Mouse (Mus musculus): ENCODE results near the gene Phactr1.
"Not testable (repeated sequence)": the region's sequence is repeated elsewhere in the genome, so short reads cannot be mapped to it uniquely, and the experiment has no call there.

Gene Phactr1

GRCm38 (mm10) chr13:42929529-42930235, 249.3 kb downstream of the Phactr1 start:
- no peak for DNase-seq (ENCODE audit: low spot score)

GRCm38 (mm10) chr13:42932046-42932445, 251.6 kb downstream of the Phactr1 start:
- no peak for DNase-seq (ENCODE audit: low spot score)

GRCm38 (mm10) chr13:42934538-42935126, 254.2 kb downstream of the Phactr1 start:
- DNase-seq (ENCODE audit: low spot score): peak; percentile 18

- DNase-seq (ENCODE audit: low spot score): no peak
These were observed 257.4 kb downstream of the Phactr1 start for GRCm38 (mm10) chr13:42937871-42938270.

- DNase-seq (ENCODE audit: low spot score): no peak
These were observed 257.9 kb downstream of the Phactr1 start for GRCm38 (mm10) chr13:42938346-42938745.

- no peak for DNase-seq (ENCODE audit: low spot score)
These were observed 259.8 kb downstream of the Phactr1 start for GRCm38 (mm10) chr13:42940271-42940670.

- no peak for DNase-seq (ENCODE audit: low spot score)
These were observed 263.7 kb downstream of the Phactr1 start for GRCm38 (mm10) chr13:42944106-42944505.

- not testable (repeated sequence) for DNase-seq (ENCODE audit: low spot score)
These were observed 264.8 kb downstream of the Phactr1 start for GRCm38 (mm10) chr13:42945201-42945600.

- DNase-seq (ENCODE audit: low spot score): no peak
These were observed 268.4 kb downstream of the Phactr1 start for GRCm38 (mm10) chr13:42948717-42949265.

- no peak for DNase-seq (ENCODE audit: low spot score)
These were observed 268.9 kb downstream of the Phactr1 start for GRCm38 (mm10) chr13:42949336-42949735.

- DNase-seq (ENCODE audit: low spot score): no peak
These were observed 269.6 kb downstream of the Phactr1 start for GRCm38 (mm10) chr13:42950056-42950455.

- no peak for DNase-seq (ENCODE audit: low spot score)
These were observed 271.8 kb downstream of the Phactr1 start for GRCm38 (mm10) chr13:42952037-42952721.

GRCm38 (mm10) chr13:42953071-42953470, 272.6 kb downstream of the Phactr1 start:
- DNase-seq (ENCODE audit: low spot score): no peak

GRCm38 (mm10) chr13:42954116-42954515, 273.7 kb downstream of the Phactr1 start:
- no peak for DNase-seq (ENCODE audit: low spot score)

GRCm38 (mm10) chr13:42956327-42956726, 275.9 kb downstream of the Phactr1 start:
- no peak for DNase-seq (ENCODE audit: low spot score)

GRCm38 (mm10) chr13:42957856-42958255, 277.4 kb downstream of the Phactr1 start:
- no peak for DNase-seq (ENCODE audit: low spot score)

GRCm38 (mm10) chr13:42958867-42959266, 278.4 kb downstream of the Phactr1 start:
- DNase-seq (ENCODE audit: low spot score): no peak

- DNase-seq (ENCODE audit: low spot score): no peak
These were observed 281.1 kb downstream of the Phactr1 start for GRCm38 (mm10) chr13:42961561-42961960.

- DNase-seq (ENCODE audit: low spot score): no peak
These were observed 288.1 kb downstream of the Phactr1 start for GRCm38 (mm10) chr13:42968537-42968936.

- DNase-seq (ENCODE audit: low spot score): no peak
These were observed 293.1 kb downstream of the Phactr1 start for GRCm38 (mm10) chr13:42973561-42973960.

- DNase-seq (ENCODE audit: low spot score): no peak
These were observed 293.5 kb downstream of the Phactr1 start for GRCm38 (mm10) chr13:42973961-42974360.

- no peak for DNase-seq (ENCODE audit: low spot score)
These were observed 294.1 kb downstream of the Phactr1 start for GRCm38 (mm10) chr13:42974506-42974905.

GRCm38 (mm10) chr13:42976144-42976543, 295.7 kb downstream of the Phactr1 start:
- no peak for DNase-seq (ENCODE audit: low spot score)

All from yolk sac, embryonic 10.5 days (tissue).